Mouse (Mus musculus) monocyte, adult 5-6 weeks (primary cell): ENCODE measurements around the gene Inpp5b. TPM values are rescaled to one million over a fixed set of nuclear protein-coding genes. Genes with fewer than 3 reads are reported as not detected.
A peak's percentile ranks its signal among the peaks of the same experiment; 100 is the strongest.

Experiments
- ATAC-seq: fragments of 153-309, 156-312 bp; replicated peaks from 2 replicates; pipeline ENCODE4 v1.8.0; 2017; ENCODE audit warnings: mild to moderate bottlenecking; ENCODE audit not compliant: low TSS enrichment, insufficient number of reproducible peaks, severe bottlenecking, poor library complexity, low FRiP score
- total RNA-seq: library from RNA; stranded (forward); fragments of 200-1000, 200-491, 200-594 nt; gene quantifications from 3 replicates; pipeline ENCODE4 v1.2.3, GENCODE M21; 2017

The Inpp5b gene
- total RNA-seq, 1 experiment from 2014 or later: 33.8 TPM

GRCm38 (mm10) chr4:124801552-124802308 is 60.1 kb downstream of the Inpp5b start, which contains the start of gene Mtf1:
Gene Mtf1, plus strand, starts transcription at chr4:124802104.
- ATAC-seq: peak; percentile 49

DNA sequence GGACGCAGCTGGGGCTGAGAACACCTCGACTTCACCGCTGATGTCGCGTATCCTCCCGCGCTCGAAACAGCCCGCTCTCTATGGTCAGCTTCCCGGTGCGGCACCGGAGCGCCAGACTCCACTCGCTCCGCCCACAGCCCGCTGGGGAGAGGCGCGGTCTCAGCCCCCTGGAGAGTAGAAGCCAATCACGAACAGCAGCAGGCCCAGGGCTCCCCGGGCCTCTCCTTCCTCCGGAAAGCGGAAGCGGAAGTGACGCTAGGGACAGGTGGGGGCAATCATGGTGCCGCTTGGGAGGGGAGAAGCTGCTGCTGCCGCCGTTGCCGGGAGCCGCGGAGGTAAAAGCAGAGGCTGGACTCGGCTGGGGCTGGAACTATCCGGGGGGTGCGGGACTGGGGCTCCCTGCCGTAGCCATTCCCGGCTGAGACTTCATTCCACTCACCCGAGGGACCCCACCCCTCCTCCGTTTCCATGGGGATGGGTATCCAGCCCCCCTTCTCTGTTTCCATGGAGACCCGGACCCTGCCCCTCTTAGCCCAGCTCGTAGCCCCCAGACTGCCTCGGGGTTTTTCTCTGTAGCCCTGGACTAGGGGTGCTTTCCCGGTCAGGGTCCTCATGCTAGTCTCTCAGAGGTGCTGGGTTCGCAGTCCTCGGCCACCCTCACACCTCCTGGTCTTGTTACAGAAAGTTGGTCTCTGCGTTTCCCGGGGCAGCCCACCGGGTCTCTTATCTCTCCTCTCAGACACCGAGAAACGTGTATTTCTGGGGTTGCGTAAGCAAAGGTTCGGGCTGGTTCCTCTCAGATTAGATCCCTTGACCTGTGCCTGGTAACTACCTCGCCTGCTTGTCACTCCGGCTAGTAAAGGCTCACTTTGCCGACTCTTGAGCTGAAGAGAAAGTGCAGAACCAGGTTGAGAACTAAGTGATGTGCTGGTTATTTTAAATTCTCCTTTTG is 60.9 kb downstream of the Inpp5b start:
- peak; percentile 96 for ATAC-seq

GRCm38 (mm10) chr4:124803406-124803805 is 61.8 kb downstream of the Inpp5b start:
- ATAC-seq: no peak

DNA sequence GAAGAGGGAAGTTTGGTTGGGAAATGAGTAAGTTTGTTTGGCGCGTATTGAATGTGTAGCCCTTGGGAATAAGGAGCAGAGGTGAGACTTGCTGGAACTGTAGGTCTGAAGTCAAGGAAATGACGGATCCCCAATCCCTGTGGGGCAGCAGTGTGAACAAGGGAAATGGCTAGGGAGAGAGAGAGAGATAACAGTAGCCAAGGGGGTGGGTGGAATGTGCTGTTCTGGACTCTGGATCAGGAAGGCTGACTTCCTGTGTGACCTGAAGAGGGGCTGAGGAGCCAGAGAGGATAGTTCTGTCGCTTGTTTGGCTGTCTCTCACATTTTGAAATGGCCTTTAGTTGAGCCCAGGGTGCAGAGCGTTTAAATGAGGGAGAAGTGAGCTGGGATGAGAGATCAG is 66.9 kb downstream of the Inpp5b start:
- no peak for ATAC-seq

- ATAC-seq: no peak
Observed at GRCm38 (mm10) chr4:124809136-124809883, 67.7 kb downstream of the Inpp5b start.

DNA sequence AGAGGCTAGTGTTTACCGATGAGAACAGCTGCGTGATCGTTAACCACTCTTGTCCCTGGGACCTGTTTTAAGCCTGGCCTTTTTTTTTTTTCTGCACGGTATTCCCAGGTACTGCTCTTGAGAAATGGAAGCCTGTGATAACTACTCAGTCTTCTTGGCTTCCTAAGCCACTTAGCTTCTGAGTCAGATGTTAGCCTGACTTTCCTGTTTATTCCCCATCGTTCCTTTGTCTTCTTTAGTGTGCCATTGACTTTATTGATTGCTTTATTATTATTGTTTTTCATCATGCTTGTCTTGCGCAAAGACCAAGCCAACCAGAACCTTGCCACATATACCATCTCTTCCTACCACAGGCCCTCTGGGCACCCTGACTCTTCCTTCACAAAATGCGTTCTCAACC is 68.4 kb downstream of the Inpp5b start:
- no peak for ATAC-seq

DNA sequence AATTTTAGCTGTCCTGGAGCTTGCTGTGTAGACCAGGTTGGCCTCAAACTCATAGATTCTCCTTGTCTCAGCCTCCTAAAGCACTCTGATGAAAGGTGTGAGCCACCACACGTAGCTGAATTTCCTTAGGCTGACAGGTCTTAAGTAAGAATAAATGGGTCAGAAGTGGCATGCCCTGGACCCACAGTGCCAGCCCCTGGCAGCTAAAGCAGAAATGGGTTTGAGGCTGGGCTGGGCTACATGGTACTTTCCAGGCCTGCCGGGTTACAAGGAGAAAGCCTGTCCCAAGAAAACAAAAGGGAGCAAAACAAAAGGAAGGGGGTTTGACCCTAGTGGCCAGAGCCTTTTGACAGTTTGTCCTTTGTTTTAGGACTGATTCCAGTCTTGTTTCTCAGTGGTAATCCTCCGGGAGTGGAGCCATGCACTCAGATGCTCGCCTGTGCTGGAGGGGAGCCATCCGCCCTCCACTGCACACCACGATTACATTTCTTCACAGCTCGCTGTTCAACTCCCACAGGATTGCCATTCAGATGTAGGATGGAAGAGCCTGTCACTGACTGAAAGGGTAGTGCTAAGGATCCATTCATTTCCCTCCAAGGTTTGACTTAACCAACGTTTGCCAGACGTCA is 69.8 kb downstream of the Inpp5b start:
- ATAC-seq: no peak

DNA sequence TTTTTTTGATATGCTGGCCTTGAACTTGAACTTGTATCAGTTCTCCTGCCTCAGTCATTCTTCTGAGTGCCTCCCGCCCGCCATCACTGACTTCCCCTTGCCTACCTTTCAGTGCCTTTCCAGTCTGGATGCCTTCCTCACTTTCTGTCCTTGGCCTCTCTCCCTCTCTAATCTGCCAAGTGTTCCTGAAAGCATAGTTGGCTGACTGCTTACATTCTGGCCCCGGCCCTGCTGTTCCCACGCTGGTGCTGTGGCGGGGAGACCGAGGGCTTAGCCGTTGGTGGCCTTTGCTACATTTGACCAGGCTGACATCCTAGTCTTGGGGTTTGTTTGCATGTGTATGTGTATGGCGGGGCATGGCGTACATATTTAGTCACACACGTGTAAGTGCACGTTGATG is 74.3 kb downstream of the Inpp5b start:
- no peak for ATAC-seq

- no peak for ATAC-seq
Observed at GRCm38 (mm10) chr4:124817803-124818202, 76.2 kb downstream of the Inpp5b start.

GRCm38 (mm10) chr4:124818832-124819231 is 77.2 kb downstream of the Inpp5b start:
- no peak for ATAC-seq

- no peak for ATAC-seq
Observed at GRCm38 (mm10) chr4:124824967-124825366, 83.3 kb downstream of the Inpp5b start.

- no peak for ATAC-seq
Observed at GRCm38 (mm10) chr4:124825371-124825965, 83.8 kb downstream of the Inpp5b start.

DNA sequence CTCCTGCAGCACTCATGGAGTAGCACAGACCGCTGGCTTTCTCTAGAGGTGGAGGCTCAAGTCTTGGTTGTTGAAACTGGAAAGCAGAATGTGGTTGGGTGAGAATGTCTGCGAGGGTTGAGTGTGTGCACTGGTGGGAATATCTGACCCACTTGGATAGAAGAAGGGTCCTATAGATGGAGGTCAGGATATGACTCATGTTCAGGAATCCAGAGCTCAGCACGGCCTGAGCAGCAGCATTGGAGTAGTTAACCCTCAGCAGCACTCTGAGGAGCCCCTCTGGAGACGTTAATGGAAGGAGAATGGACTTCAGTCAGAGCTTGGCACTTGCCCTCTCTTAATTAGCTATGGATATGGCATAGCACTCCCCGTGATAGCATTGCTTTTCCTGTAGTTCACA is 88.0 kb downstream of the Inpp5b start:
- no peak for ATAC-seq

DNA sequence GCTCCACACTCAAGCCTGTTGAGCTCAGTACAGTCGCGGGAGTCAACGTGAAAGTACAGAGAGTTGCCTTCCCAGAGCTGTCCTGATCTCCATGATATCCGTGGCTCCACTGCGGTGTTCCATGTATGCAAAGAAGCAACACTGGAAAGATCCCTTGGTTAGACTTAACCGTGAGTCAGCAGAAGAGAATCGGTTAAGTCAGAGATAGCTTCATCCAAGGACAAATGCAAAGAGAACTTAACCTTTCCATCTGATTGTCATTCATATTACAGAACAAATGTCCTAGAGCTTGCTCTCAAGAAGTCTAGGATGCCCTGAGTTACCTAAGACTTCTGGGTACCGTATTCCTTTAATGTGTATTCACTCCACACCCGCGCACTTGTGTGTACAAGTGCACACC is 91.1 kb downstream of the Inpp5b start:
- no peak for ATAC-seq

DNA sequence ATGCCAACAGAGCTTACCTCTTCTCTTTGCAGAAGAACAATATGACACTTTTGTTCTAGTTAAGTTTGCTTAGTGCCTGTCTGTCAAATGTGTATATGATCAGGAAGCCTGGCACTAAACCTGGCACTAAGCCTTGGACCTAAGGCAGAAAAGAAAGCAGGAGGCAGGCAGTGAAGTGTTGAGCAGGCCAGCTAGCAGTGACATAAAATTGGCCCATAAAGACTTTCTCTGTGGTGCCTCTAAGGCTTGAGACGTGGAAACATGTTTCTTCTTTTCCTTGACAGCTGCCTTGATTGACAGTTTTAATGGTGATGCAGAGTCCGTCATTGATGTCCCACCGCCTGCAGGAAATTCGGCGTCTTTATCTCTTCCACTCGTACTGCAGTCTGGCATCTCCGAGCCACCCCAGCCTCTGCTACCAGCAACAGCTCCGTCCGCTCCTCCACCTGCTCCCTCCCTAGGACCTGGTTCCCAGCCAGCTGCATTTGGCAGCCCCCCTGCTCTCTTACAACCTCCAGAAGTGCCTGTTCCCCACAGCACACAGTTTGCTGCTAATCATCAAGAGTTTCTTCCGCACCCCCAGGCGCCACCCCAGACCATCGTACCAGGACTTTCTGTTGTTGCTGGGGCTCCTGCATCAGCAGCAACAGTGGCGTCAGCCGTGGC is 96.5 kb downstream of the Inpp5b start:
- ATAC-seq: no peak

DNA sequence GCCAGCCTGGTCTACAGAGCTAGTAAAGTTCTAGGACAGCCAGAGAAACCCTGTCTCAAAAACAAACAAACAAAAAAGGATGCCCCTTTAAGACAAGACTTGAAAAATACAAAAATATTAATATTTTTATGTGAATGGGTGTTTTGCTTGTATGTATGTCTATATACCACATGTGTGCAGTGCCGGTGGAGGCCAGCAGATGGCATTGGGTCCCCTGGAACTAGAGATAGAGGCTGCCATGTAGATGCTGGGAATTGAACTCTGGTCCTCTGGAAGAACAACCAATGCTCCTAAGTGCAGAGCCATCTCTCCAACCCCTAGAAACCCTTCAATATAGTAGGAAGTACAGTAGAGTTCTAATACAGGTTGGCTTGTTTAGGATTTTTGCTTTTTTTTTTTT is 99.3 kb downstream of the Inpp5b start:
- ATAC-seq: no peak

GRCm38 (mm10) chr4:124843493-124843892 is 101.8 kb downstream of the Inpp5b start:
- peak; percentile 64 for ATAC-seq

- peak; percentile 66 for ATAC-seq
Observed at GRCm38 (mm10) chr4:124847573-124847972, 105.9 kb downstream of the Inpp5b start.
